Mouse (Mus musculus): ENCODE data around the gene Myl9.
"Not testable (repeated sequence)": the region's sequence is repeated elsewhere in the genome, so short reads cannot be mapped to it uniquely, and the experiment has no call there.

The Myl9 gene

GRCm38 (mm10) chr2:156784016-156784585 is 8.9 kb downstream of the Myl9 start:
- no peak for DNase-seq (ENCODE audit: low spot score in 2 of 2)

- DNase-seq (ENCODE audit: low spot score in 2 of 2) = no peak
These were observed 9.7 kb downstream of the Myl9 start for GRCm38 (mm10) chr2:156784891-156785290.

- DNase-seq (ENCODE audit: low spot score in 2 of 2) = not testable (repeated sequence)
These were observed 11.1 kb downstream of the Myl9 start for GRCm38 (mm10) chr2:156786369-156786768.

GRCm38 (mm10) chr2:156787090-156787775 is 12.0 kb downstream of the Myl9 start:
- DNase-seq (ENCODE audit: low spot score in 2 of 2) = no peak

- no peak for DNase-seq (ENCODE audit: low spot score in 2 of 2)
These were observed 12.5 kb downstream of the Myl9 start for GRCm38 (mm10) chr2:156787776-156788105.

GRCm38 (mm10) chr2:156788836-156789235 is 13.6 kb downstream of the Myl9 start:
- no peak for DNase-seq (ENCODE audit: low spot score in 2 of 2)

- DNase-seq (ENCODE audit: low spot score in 2 of 2) = no peak
These were observed 23.3 kb downstream of the Myl9 start for GRCm38 (mm10) chr2:156798516-156798915.

GRCm38 (mm10) chr2:156801045-156801444 is 25.8 kb downstream of the Myl9 start:
- DNase-seq (ENCODE audit: low spot score in 2 of 2) = no peak

- DNase-seq (ENCODE audit: low spot score in 2 of 2) = not testable (repeated sequence)
These were observed 26.9 kb downstream of the Myl9 start for GRCm38 (mm10) chr2:156802116-156802515.

GRCm38 (mm10) chr2:156803698-156804372 is 28.6 kb downstream of the Myl9 start:
- no peak for DNase-seq (ENCODE audit: low spot score in 2 of 2)

- no peak for DNase-seq (ENCODE audit: low spot score in 2 of 2)
These were observed 29.4 kb downstream of the Myl9 start for GRCm38 (mm10) chr2:156804589-156804988.

GRCm38 (mm10) chr2:156806886-156807285 is 31.7 kb downstream of the Myl9 start:
- no peak for DNase-seq (ENCODE audit: low spot score in 2 of 2)

- peak; percentile 59 to 70 for DNase-seq (ENCODE audit: low spot score in 2 of 2)
These were observed 34.4 kb downstream of the Myl9 start for GRCm38 (mm10) chr2:156809579-156809978.

- DNase-seq (ENCODE audit: low spot score in 2 of 2) = no peak
These were observed 35.5 kb downstream of the Myl9 start for GRCm38 (mm10) chr2:156810716-156811115.

- DNase-seq (ENCODE audit: low spot score in 2 of 2) = no peak
These were observed 36.3 kb downstream of the Myl9 start for GRCm38 (mm10) chr2:156811556-156811955.

GRCm38 (mm10) chr2:156814344-156814801 is 39.2 kb downstream of the Myl9 start:
- no peak for DNase-seq (ENCODE audit: low spot score in 2 of 2)

- DNase-seq (ENCODE audit: low spot score in 2 of 2) = no peak
These were observed 39.7 kb downstream of the Myl9 start for GRCm38 (mm10) chr2:156814893-156815292.

- DNase-seq (ENCODE audit: low spot score in 2 of 2) = no peak
These were observed 40.2 kb downstream of the Myl9 start for GRCm38 (mm10) chr2:156815412-156815811.

- no peak for DNase-seq (ENCODE audit: low spot score in 2 of 2)
These were observed 40.9 kb downstream of the Myl9 start for GRCm38 (mm10) chr2:156816116-156816515.

- not testable (repeated sequence) for DNase-seq (ENCODE audit: low spot score in 2 of 2)
These were observed 49.9 kb downstream of the Myl9 start for GRCm38 (mm10) chr2:156825128-156825527.
